Mouse (Mus musculus): ENCODE results near the gene Zfp513.

The Zfp513 gene

GRCm38 (mm10) chr5:31200327-31200768 lies 1.8 kb downstream of the Zfp513 start:
- DNase-seq (ENCODE audit: low spot score in 2 of 2): peak in 1 of 2 experiments; percentile 13

GRCm38 (mm10) chr5:31199893-31200292 lies 2.2 kb downstream of the Zfp513 start:
- DNase-seq (ENCODE audit: low spot score in 2 of 2): peak in 1 of 2 experiments; percentile 19

- DNase-seq (ENCODE audit: low spot score in 2 of 2): no peak
These were observed 2.7 kb downstream of the Zfp513 start for GRCm38 (mm10) chr5:31199321-31199892.

GRCm38 (mm10) chr5:31198616-31199320 lies 3.3 kb downstream of the Zfp513 start:
- DNase-seq (ENCODE audit: low spot score in 2 of 2): no peak

GRCm38 (mm10) chr5:31198170-31198569 lies 3.9 kb downstream of the Zfp513 start:
- no peak for DNase-seq (ENCODE audit: low spot score in 2 of 2)

GRCm38 (mm10) chr5:31197072-31197471 lies 5.0 kb downstream of the Zfp513 start:
- no peak for DNase-seq (ENCODE audit: low spot score in 2 of 2)

- DNase-seq (ENCODE audit: low spot score in 2 of 2): no peak
These were observed 5.9 kb downstream of the Zfp513 start for GRCm38 (mm10) chr5:31196207-31196606.

- no peak for DNase-seq (ENCODE audit: low spot score in 2 of 2)
These were observed 6.4 kb downstream of the Zfp513 start for GRCm38 (mm10) chr5:31195671-31196070.

- DNase-seq (ENCODE audit: low spot score in 2 of 2): no peak
These were observed 7.3 kb downstream of the Zfp513 start for GRCm38 (mm10) chr5:31194486-31195485.

GRCm38 (mm10) chr5:31193631-31194281 lies 8.3 kb downstream of the Zfp513 start:
- DNase-seq (ENCODE audit: low spot score in 2 of 2): no peak

GRCm38 (mm10) chr5:31192939-31193630 lies 9.0 kb downstream of the Zfp513 start, which contains the start of the genes Snx17 and Eif2b4:
Gene Snx17 (plus strand): TSS chr5:31193227.
Gene Eif2b4 (minus strand): TSS chr5:31193430.
- DNase-seq (ENCODE audit: low spot score in 2 of 2): peak; percentile 100

- DNase-seq (ENCODE audit: low spot score in 2 of 2): no peak
These were observed 9.8 kb downstream of the Zfp513 start for GRCm38 (mm10) chr5:31192045-31192938.

GRCm38 (mm10) chr5:31190201-31190600 lies 11.9 kb downstream of the Zfp513 start:
- no peak for DNase-seq (ENCODE audit: low spot score in 2 of 2)

GRCm38 (mm10) chr5:31188223-31188840 lies 13.8 kb downstream of the Zfp513 start:
- no peak for DNase-seq (ENCODE audit: low spot score in 2 of 2)

GRCm38 (mm10) chr5:31183678-31184077 lies 18.4 kb downstream of the Zfp513 start:
- no peak for DNase-seq (ENCODE audit: low spot score in 2 of 2)

GRCm38 (mm10) chr5:31181183-31181770 lies 20.8 kb downstream of the Zfp513 start:
- no peak for DNase-seq (ENCODE audit: low spot score in 2 of 2)

- DNase-seq (ENCODE audit: low spot score in 2 of 2): peak; percentile 97 to 98
These were observed 22.1 kb downstream of the Zfp513 start, which contains the start of the genes Gm29609 and Gtf3c2 for GRCm38 (mm10) chr5:31179766-31180630. Gene Gm29609 (minus strand): TSS chr5:31179911. Gene Gtf3c2 (minus strand): TSS chr5:31180144.

GRCm38 (mm10) chr5:31179301-31179765 lies 22.8 kb downstream of the Zfp513 start:
- DNase-seq (ENCODE audit: low spot score in 2 of 2): peak in 1 of 2 experiments; percentile 24
